Mouse (Mus musculus) adrenal gland (tissue): ENCODE measurements around the gene Ttll9.

Source experiments
- intact Hi-C: fragments of 180-260 bp; cut with DNase I; formaldehyde crosslinking; loops from one replicate; pipeline ENCODE4 v1.15.1; 2025

Ttll9 gene

GRCm38 (mm10) chr2:153009192-153009973 lies 47.1 kb downstream of the Ttll9 start:
- intact Hi-C loops: loop anchor here (5.0 kb wide), 1 partner anchor 42 kb away; no protein-coding TSS in a partner anchor

GRCm38 (mm10) chr2:153013724-153014515 lies 51.6 kb downstream of the Ttll9 start:
- intact Hi-C loops: no loop called here

GRCm38 (mm10) chr2:153014758-153015593 lies 52.7 kb downstream of the Ttll9 start, which contains the start of gene Pdrg1:
Pdrg1 (minus strand) TSS chr2:153015427.
- intact Hi-C loops: loop anchor here (5.0 kb wide), 2 partner anchors 78 to 98 kb away; no protein-coding TSS in a partner anchor

- intact Hi-C loops: loop anchor here (5.0 kb wide), 2 partner anchors 79 to 99 kb away; no protein-coding TSS in a partner anchor
Measured at GRCm38 (mm10) chr2:153015804-153016203, 53.5 kb downstream of the Ttll9 start.

- intact Hi-C loops: loop anchor here (5.0 kb wide), 2 partner anchors 79 to 99 kb away; no protein-coding TSS in a partner anchor
Measured at GRCm38 (mm10) chr2:153016786-153017185, 54.5 kb downstream of the Ttll9 start.

- intact Hi-C loops: loop anchor here (5.0 kb wide), 2 partner anchors 82 to 102 kb away; no protein-coding TSS in a partner anchor
Measured at GRCm38 (mm10) chr2:153019355-153019754, 57.1 kb downstream of the Ttll9 start.

- intact Hi-C loops: no loop called here
Measured at GRCm38 (mm10) chr2:153021163-153021562, 58.9 kb downstream of the Ttll9 start.

GRCm38 (mm10) chr2:153022855-153023254 lies 60.6 kb downstream of the Ttll9 start:
- intact Hi-C loops: no loop called here

- intact Hi-C loops: no loop called here
Measured at GRCm38 (mm10) chr2:153026052-153026451, 63.8 kb downstream of the Ttll9 start.

GRCm38 (mm10) chr2:153027501-153027900 lies 65.2 kb downstream of the Ttll9 start:
- intact Hi-C loops: no loop called here

- intact Hi-C loops: no loop called here
Measured at GRCm38 (mm10) chr2:153030422-153030821, 68.1 kb downstream of the Ttll9 start.

- intact Hi-C loops: no loop called here
Measured at GRCm38 (mm10) chr2:153031126-153032082, 69.1 kb downstream of the Ttll9 start, which contains the start of gene Xkr7. Xkr7 (plus strand) TSS chr2:153031852.

- intact Hi-C loops: no loop called here
Measured at GRCm38 (mm10) chr2:153032083-153032842, 70.0 kb downstream of the Ttll9 start.

GRCm38 (mm10) chr2:153032973-153033372 lies 70.7 kb downstream of the Ttll9 start:
- intact Hi-C loops: no loop called here

- intact Hi-C loops: no loop called here
Measured at GRCm38 (mm10) chr2:153033545-153034230, 71.4 kb downstream of the Ttll9 start.

- intact Hi-C loops: no loop called here
Measured at GRCm38 (mm10) chr2:153036690-153037089, 74.4 kb downstream of the Ttll9 start.

- intact Hi-C loops: no loop called here
Measured at GRCm38 (mm10) chr2:153043886-153044285, 81.6 kb downstream of the Ttll9 start.

GRCm38 (mm10) chr2:153045884-153046299 lies 83.6 kb downstream of the Ttll9 start:
- intact Hi-C loops: loop anchor here (5.0 kb wide), 2 partner anchors 36 to 96 kb away; no protein-coding TSS in a partner anchor
